Mouse (Mus musculus): ENCODE measurements around the gene Gm3250. TPM values are rescaled to one million over a fixed set of nuclear protein-coding genes. Genes with fewer than 3 reads are reported as not detected.
"Not testable (repeated sequence)": the region's sequence is repeated elsewhere in the genome, so short reads cannot be mapped to it uniquely, and the experiment has no call there.

Gene Gm3250
- polyA plus RNA-seq, 1 experiment from 2014 or later, result not detected

DNA sequence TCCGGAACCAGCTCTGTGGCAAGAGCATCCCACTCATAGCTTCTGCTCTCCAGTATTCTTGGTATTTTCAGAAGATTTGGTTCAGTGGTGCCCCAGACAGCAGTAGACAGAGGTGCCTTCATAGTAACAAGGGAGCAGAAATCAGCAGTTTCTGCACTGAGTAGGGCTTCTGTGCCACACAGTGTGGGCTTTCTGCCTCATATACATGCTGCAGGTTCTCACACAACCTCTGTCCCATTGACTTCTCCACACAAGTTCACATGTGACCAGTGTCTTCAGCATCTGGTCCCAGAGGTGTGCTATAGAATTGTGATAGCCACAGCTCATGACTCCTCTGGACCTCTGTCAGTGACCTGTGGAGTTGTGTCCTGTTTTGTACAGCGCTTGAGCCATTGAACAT, 6.3 kb upstream of the Gm3250 start:
- no peak overlapping the region for H3K4me2 ChIP-seq
- H3K36me3 ChIP-seq, result no peaks in the 10 kb centered on the region
- no peaks in the 10 kb centered on the region for H3K4me1 ChIP-seq
- H3K9ac ChIP-seq, result no peak overlapping the region
- ATAC-seq (ENCODE audit: insufficient read depth, low FRiP score, low read depth), result no peak
- H3K27me3 ChIP-seq (replicated peaks), result no peaks in the 10 kb centered on the region
- H3K27ac ChIP-seq, result no peak overlapping the region
- WGBS, result 71% methylated on average over 2 of the region's 2 CpGs
- no peak overlapping the region for H3K4me3 ChIP-seq (replicated peaks)
- no peaks in the 10 kb centered on the region for H3K9me3 ChIP-seq

DNA sequence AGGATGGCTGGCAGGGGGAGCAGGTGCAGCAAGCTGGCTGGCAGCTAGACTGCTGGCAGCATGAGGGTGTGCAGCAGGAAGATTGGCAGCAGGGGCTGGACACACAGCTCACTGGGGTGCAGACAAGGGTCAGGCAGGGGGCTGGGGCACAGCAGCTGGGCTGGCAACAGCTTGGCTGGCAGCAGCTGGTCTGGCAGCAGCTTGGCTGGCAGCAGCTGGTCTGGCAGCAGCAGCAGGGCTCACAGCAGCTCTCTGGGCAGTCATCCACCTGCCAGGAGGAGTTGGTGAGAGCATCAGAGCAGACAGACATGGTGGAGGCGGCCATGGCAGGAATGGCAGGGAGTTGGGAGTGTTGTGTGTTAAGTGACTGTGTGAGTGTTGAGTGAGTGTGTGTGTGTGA, 5.5 kb upstream of the Gm3250 start, which contains the start of gene Gm7137:
TSS of gene Gm7137 (minus strand) at position 325 of the 400 bp plus-strand sequence.
- not testable (repeated sequence) for H3K27ac ChIP-seq; H3K9me3 ChIP-seq; H3K4me2 ChIP-seq; H3K9ac ChIP-seq; H3K27me3 ChIP-seq (replicated peaks); H3K4me1 ChIP-seq; H3K4me3 ChIP-seq (replicated peaks); ATAC-seq (ENCODE audit: insufficient read depth, low FRiP score, low read depth); H3K36me3 ChIP-seq
- WGBS, result 36% methylated on average over 1 of the region's 1 CpGs

DNA sequence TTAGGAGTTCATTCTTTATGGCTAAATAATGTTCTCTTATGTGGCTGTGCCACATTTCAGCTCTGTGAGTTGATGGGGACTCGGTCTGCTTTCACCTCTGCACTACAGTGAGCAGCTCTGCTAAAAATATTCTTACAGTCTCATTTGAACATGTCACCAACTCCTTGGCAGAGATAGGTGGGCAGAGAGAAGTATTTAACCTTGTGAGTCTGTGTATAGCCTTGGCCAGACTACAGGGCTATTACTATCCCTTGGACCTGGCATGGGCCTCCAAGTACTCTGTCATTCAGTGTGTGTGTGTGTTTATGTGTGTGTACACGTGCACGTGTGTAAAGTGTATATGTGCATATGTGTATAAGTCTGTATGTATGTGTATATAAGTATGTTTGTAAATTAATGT, 1.1 kb upstream of the Gm3250 start:
- not testable (repeated sequence) for H3K9me3 ChIP-seq; H3K27me3 ChIP-seq (replicated peaks); H3K4me1 ChIP-seq; H3K27ac ChIP-seq; H3K4me2 ChIP-seq; ATAC-seq (ENCODE audit: insufficient read depth, low FRiP score, low read depth); H3K9ac ChIP-seq; H3K4me3 ChIP-seq (replicated peaks); H3K36me3 ChIP-seq
- WGBS, result 70% methylated on average over 3 of the region's 3 CpGs

DNA sequence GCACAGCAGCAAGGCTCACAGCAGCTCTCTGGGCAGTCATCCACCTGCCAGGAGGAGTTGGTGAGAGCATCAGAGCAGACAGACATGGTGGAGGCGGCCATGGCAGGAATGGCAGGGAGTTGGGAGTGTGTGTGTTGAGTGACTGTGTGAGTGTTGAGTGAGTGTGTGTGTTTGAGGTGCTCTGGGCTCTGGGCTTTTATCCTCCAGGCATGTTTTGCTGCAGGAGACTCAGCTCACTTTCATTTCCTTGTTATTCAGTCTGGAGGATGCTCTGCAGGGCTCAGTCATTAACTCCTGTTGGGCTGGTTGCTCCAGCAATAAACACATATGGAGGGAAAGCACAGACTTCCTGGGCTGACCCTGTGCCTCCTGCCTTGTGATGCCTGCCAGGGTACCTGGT, 5.5 kb downstream of the Gm3250 start, which contains the start of gene Gm7138:
TSS of gene Gm7138 (minus strand) at position 101 of the 400 bp plus-strand sequence.
- H3K4me3 ChIP-seq (replicated peaks); H3K27me3 ChIP-seq (replicated peaks); H3K9me3 ChIP-seq; ATAC-seq (ENCODE audit: insufficient read depth, low FRiP score, low read depth); H3K27ac ChIP-seq; H3K9ac ChIP-seq; H3K4me2 ChIP-seq; H3K4me1 ChIP-seq; H3K36me3 ChIP-seq: not testable (repeated sequence)
- WGBS, result 76% methylated on average over 1 of the region's 1 CpGs

DNA sequence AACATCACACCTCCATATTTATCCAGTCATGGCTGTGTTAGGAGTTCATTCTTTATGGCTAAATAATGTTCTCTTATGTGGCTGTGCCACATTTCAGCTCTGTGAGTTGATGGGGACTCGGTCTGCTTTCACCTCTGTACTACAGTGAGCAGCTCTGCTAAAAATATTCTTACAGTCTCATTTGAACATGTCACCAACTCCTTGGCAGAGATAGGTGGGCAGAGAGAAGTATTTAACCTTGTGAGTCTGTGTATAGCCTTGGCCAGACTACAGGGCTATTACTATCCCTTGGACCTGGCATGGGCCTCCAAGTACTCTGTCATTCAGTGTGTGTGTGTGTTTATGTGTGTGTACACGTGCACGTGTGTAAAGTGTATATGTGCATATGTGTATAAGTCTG, 10.2 kb downstream of the Gm3250 start:
- H3K27ac ChIP-seq; H3K4me3 ChIP-seq (replicated peaks); ATAC-seq (ENCODE audit: insufficient read depth, low FRiP score, low read depth); H3K9me3 ChIP-seq; H3K4me1 ChIP-seq; H3K36me3 ChIP-seq; H3K9ac ChIP-seq; H3K27me3 ChIP-seq (replicated peaks); H3K4me2 ChIP-seq: not testable (repeated sequence)
- 85% methylated on average over 3 of the region's 3 CpGs for WGBS

DNA sequence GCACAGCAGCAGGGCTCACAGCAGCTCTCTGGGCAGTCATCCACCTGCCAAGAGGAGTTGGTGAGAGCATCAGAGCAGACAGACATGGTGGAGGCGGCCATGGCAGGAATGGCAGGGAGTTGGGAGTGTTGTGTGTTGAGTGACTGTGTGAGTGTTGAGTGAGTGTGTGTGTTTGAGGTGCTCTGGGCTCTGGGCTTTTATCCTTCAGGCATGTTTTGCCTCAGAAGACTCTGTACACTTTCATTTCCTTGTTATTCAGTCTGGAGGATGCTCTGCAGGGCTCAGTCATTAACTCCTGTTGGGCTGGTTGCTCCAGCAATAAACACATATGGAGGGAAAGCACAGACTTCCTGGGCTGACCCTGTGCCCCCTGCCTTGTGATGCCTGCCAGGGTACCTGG, 11.1 kb downstream of the Gm3250 start, which contains the start of gene Gm3238:
TSS of gene Gm3238 (minus strand) at position 101 of the 400 bp plus-strand sequence.
- H3K9ac ChIP-seq; H3K4me3 ChIP-seq (replicated peaks); ATAC-seq (ENCODE audit: insufficient read depth, low FRiP score, low read depth); H3K4me2 ChIP-seq; H3K36me3 ChIP-seq; H3K4me1 ChIP-seq; H3K27ac ChIP-seq; H3K9me3 ChIP-seq; H3K27me3 ChIP-seq (replicated peaks): not testable (repeated sequence)
- WGBS, result 75% methylated on average over 1 of the region's 1 CpGs

DNA sequence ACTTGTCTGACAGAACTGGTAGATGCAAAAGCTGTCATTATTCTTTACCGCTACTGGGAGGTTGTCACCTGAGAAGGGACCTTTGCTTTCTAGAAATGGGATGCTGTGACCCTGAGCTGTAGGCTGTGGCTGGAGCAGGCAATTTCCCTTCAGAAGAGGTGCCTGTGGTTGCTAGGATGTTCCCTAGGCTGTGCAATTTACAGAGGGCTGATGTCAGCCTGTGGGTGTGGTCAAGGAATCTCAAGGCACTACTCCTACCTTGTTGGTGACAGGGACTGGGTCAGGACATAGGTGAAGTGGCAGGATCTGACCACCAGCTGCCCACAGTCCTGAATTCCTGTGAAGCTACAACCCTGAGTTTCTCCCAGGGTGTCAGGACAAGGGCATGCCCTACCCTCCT, 12.6 kb downstream of the Gm3250 start:
- no peaks in the 10 kb centered on the region for H3K4me1 ChIP-seq
- ATAC-seq (ENCODE audit: insufficient read depth, low FRiP score, low read depth), result no peak
- WGBS, result 74% methylated on average over 1 of the region's 1 CpGs

DNA sequence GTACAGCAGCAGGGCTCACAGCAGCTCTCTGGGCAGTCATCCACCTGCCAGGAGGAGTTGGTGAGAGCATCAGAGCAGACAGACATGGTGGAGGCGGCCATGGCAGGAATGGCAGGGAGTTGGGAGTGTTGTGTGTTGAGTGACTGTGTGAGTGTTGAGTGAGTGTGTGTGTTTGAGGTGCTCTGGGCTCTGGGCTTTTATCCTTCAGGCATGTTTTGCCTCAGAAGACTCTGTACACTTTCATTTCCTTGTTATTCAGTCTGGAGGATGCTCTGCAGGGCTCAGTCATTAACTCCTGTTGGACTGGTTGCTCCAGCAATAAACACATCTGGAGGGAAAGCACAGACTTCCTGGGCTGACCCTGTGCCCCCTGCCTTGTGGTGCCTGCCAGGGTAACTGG, 22.8 kb downstream of the Gm3250 start, which contains the start of gene Gm3233:
TSS of gene Gm3233 (minus strand) at position 101 of the 400 bp plus-strand sequence.
- not testable (repeated sequence) for H3K27ac ChIP-seq; H3K4me3 ChIP-seq (replicated peaks); H3K4me1 ChIP-seq; H3K36me3 ChIP-seq; H3K9ac ChIP-seq; ATAC-seq (ENCODE audit: insufficient read depth, low FRiP score, low read depth); H3K4me2 ChIP-seq; H3K27me3 ChIP-seq (replicated peaks); H3K9me3 ChIP-seq
- WGBS, result 40% methylated on average over 1 of the region's 1 CpGs

More for the DNA sequence above, 12.6 kb downstream of the Gm3250 start:
- H3K4me2 ChIP-seq, result no peak overlapping the region
- H3K9ac ChIP-seq, result no peak overlapping the region
- no peaks in the 10 kb centered on the region for H3K36me3 ChIP-seq
- H3K27me3 ChIP-seq (replicated peaks), result no peaks in the 10 kb centered on the region
- no peaks in the 10 kb centered on the region for H3K9me3 ChIP-seq
- H3K4me3 ChIP-seq (replicated peaks), result no peak overlapping the region
- no peak overlapping the region for H3K27ac ChIP-seq

DNA sequence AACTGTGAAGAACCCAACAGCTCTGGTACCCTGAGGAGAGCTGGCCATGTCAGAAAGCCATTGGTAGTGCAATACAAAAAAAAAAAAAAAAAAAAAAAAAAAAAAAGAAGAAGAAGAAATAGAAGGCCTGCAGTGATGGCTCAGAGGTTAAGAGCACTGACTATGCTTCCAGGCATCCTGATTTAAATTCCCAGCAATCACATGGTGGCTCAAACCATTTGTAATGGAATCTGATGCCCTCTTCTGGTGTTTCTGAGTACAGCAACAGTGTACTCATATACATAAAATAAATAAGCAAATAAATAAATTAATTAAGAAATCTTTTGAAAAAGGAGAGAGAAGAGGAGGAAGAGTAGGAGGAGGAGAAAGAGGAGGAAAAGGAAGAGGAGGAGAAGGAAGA, 28.9 kb downstream of the Gm3250 start:
- Histone ChIP-seq H3K4me2 (no peak overlapping the region), H3K9me3 (no peaks in the 10 kb centered on the region), H3K36me3 (no peaks in the 10 kb centered on the region), H3K27ac (no peak overlapping the region), H3K4me3 (replicated peaks) (no peak overlapping the region), H3K9ac (no peak overlapping the region), H3K27me3 (replicated peaks) (no peaks in the 10 kb centered on the region), H3K4me1 (no peaks in the 10 kb centered on the region)
- no peak for ATAC-seq (ENCODE audit: insufficient read depth, low FRiP score, low read depth)

DNA sequence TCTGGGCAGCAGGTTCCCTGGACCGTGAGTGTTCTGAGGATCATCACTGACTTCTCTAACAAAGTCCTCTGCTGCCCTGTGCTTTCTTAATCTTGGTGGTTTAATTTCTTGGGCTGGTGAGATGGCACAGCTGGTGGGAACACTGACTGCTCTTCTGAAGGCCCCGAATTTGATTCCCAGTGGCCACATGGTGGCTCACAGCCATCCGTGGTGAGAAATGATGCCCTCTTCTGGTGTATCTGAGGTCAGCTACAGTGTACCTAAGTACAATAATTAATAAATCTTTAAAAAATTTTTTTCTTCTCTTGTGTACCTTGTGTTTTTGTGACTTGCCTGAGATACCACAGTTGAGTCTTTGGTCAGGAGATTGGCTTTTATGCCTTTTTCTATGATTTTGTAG, 30.0 kb downstream of the Gm3250 start:
- not testable (repeated sequence) for H3K4me3 ChIP-seq (replicated peaks); H3K27ac ChIP-seq; H3K36me3 ChIP-seq; H3K4me1 ChIP-seq; ATAC-seq (ENCODE audit: insufficient read depth, low FRiP score, low read depth); H3K27me3 ChIP-seq (replicated peaks); H3K9me3 ChIP-seq; H3K4me2 ChIP-seq; H3K9ac ChIP-seq
- WGBS, result 46% methylated on average over 3 of the region's 3 CpGs

DNA sequence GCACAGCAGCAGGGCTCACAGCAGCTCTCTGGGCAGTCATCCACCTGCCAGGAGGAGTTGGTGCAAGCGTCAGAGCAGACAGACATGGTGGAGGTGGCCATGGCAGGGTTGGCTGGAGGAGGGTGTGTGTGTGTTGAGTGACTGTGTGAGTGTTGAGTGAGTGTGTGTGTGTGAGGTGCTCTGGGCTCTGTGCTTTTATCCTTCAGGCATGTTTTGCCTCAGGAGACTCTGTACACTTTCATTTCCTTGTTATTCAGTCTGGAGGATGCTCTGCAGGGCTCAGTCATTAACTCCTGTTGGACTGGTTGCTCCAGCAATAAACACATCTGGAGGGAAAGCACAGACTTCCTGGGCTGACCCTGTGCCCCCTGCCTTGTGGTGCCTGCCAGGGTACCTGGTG, 31.1 kb downstream of the Gm3250 start, which contains the start of gene Gm9736:
TSS of gene Gm9736 (minus strand) at position 101 of the 400 bp plus-strand sequence.
- H3K36me3 ChIP-seq; H3K4me3 ChIP-seq (replicated peaks); H3K27me3 ChIP-seq (replicated peaks); H3K9ac ChIP-seq; H3K4me2 ChIP-seq; H3K9me3 ChIP-seq; H3K27ac ChIP-seq; H3K4me1 ChIP-seq; ATAC-seq (ENCODE audit: insufficient read depth, low FRiP score, low read depth): not testable (repeated sequence)
- WGBS, result 62% methylated on average over 1 of the region's 1 CpGs

DNA sequence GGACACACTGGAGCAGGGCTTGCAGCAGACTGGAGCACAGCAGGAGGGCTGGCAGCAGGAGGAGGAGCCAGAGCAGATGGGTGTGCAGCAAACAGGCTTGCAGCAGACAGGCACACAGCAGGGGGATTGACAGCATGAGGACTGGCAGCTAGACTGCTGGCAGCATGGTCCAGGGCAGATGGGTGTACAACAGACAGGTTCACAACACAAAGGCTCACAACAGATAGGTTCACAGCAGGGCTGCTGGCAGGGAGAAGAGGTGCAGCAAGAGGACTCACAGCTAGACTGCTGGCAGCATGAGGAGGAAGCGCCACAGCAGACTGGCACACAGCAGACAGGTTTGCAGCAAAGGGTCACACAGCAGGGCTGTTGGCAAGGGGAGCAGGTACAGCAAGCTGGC, 31.7 kb downstream of the Gm3250 start:
- H3K27ac ChIP-seq; H3K4me3 ChIP-seq (replicated peaks); H3K9ac ChIP-seq; H3K36me3 ChIP-seq; H3K4me2 ChIP-seq; H3K9me3 ChIP-seq; ATAC-seq (ENCODE audit: insufficient read depth, low FRiP score, low read depth); H3K4me1 ChIP-seq; H3K27me3 ChIP-seq (replicated peaks): not testable (repeated sequence)
- WGBS, result 80% methylated on average over 1 of the region's 1 CpGs
